In genomic region chr8:106378501-106379048, GRCm38 (mm10) we compare ENCODE assay signal across 11 mouse cellular contexts. TPM values are rescaled to one million over a fixed set of nuclear protein-coding genes. Genes with fewer than 3 reads are reported as not detected.
A peak's percentile ranks its signal among the peaks of the same experiment; 100 is the strongest.
DNase-seq lines count a peak whose midpoint lies in the region; ATAC-seq lines count a peak whose summit lies in the region.
"Had no signal": no experiment of that assay in that cellular context is flagged by ENCODE, and none has a peak within 500 bp of the region (broad histone marks: within the 10 kb centered on the region; RNA-seq: fewer than 3 reads in every experiment).

No protein-coding gene starts in this region.

- no peaks in the 10 kb centered on the region for H3K9me3 ChIP-seq in intestine, embryonic 16.5 days (ENCODE audit: control insufficient read depth, low read length)
- H3K9me3 ChIP-seq: megakaryocyte, embryonic 14.5 days had no signal

- no peak overlapping the region for H3K4me3 ChIP-seq in intestine, embryonic 16.5 days (ENCODE audit: low read length)
- H3K4me3 ChIP-seq: megakaryocyte, embryonic 14.5 days had no signal

- H3K27ac ChIP-seq in intestine, embryonic 16.5 days (ENCODE audit: low read length) = no peak overlapping the region

- DNase-seq in cerebellum, adult 9-11 months = peak; percentile 14
- DNase-seq in cerebellum, adult 8-10 months = no peak
- DNase-seq in 416B (ENCODE audit: low read depth) = peak; percentile 8
- DNase-seq in heart, adult 9 months (ENCODE audit: low spot score in 2 of 2) = peak; percentile 60 to 68
- no peak for DNase-seq in thymus, adult 18-20 months
- no peak for DNase-seq in adipocyte (ENCODE audit: low spot score)
- no peak for DNase-seq in frontal cortex, postnatal 14 days (ENCODE audit: low spot score in 2 of 2)
- DNase-seq: embryo, embryonic 11 days had no signal

- ATAC-seq in intestine, embryonic 16.5 days = peak; percentile 95
- ATAC-seq: forebrain, embryonic 16.5 days had no signal

- H3K9ac ChIP-seq in intestine, embryonic 16.5 days (ENCODE audit: low read depth, low read length) = no peak overlapping the region

- WGBS in intestine, embryonic 16.5 days = 29% methylated on average over 7 of the region's 7 CpGs

- no peaks in the 10 kb centered on the region for H3K36me3 ChIP-seq in intestine, embryonic 16.5 days (ENCODE audit: control insufficient read depth, insufficient read depth, low read length)

- peaks cover 7% of the 10 kb centered on the region; the same call in 1 of the 2 replicates for H3K4me1 ChIP-seq in intestine, embryonic 16.5 days (ENCODE audit: control insufficient read depth, insufficient read depth, low read length)

- H3K4me2 ChIP-seq in intestine, embryonic 16.5 days (ENCODE audit: low read depth, low read length) = no peak overlapping the region

- H3K27me3 ChIP-seq in intestine, embryonic 16.5 days (replicated peaks; ENCODE audit: control insufficient read depth, insufficient read depth, low read length) = no peaks in the 10 kb centered on the region

RNA-seq across cellular contexts. Expression of gene Zfp90, which starts 36.6 kb away (rescaled TPM):
- polyA plus RNA-seq in intestine, embryonic 16.5 days (2015; fragmentation: Nextera tagmentation; extraction: Ambion mirVana) = 11.9 and 12.5 TPM in 2 replicates

RNA-seq across cellular contexts. Expression of gene Smpd3, which starts 40.8 kb away (rescaled TPM):
- 21.7 and 23.3 TPM in 2 replicates for polyA plus RNA-seq in intestine, embryonic 16.5 days (2015; fragmentation: Nextera tagmentation; extraction: Ambion mirVana)

Comparison
In these comparisons a context has a peak if more than half of its experiments do, and no peak if none do; other contexts are left out.
1. DNase-seq: peak in cerebellum, adult 9-11 months (single experiment), 416B (single experiment) and heart, adult 9 months (2 of 2); none in cerebellum, adult 8-10 months (single experiment), thymus, adult 18-20 months (0 of 2), adipocyte (single experiment) and frontal cortex, postnatal 14 days (0 of 2).